Mouse (Mus musculus) CH12.LX (cell line): ENCODE results near the gene Pde1a.

Experiments
- BHLHE40 ChIP-seq: IDR thresholded peaks from 2 replicates; pipeline ENCODE4 v1.6.1; 2011; ENCODE audit warnings: mild to moderate bottlenecking, low read depth, low read length, improper control_type of control experiment
- EP300 ChIP-seq: IDR thresholded peaks from 2 replicates; pipeline ENCODE4 v1.6.1; 2011; ENCODE audit warnings: low read length, improper control_type of control experiment
- IRF4 ChIP-seq: IDR thresholded peaks from 2 replicates; pipeline ENCODE4 v1.6.1; 2014; ENCODE audit warnings: low read depth, mild to moderate bottlenecking, inconsistent platforms, low read length, improper control_type of control experiment
- JUN ChIP-seq: IDR thresholded peaks from 2 replicates; pipeline ENCODE4 v1.6.1; 2011; ENCODE audit warnings: low read depth, mild to moderate bottlenecking, low read length, improper control_type of control experiment, moderate library complexity; ENCODE audit not compliant: insufficient read depth
- KAT2A ChIP-seq: IDR thresholded peaks from 2 replicates; pipeline ENCODE4 v1.6.1; 2012; ENCODE audit warnings: low read length, improper control_type of control experiment, inconsistent platforms; ENCODE audit not compliant: insufficient replicate concordance
- NRF1 ChIP-seq: IDR thresholded peaks from 2 replicates; pipeline ENCODE4 v1.6.1; 2014; ENCODE audit warnings: low read depth, mild to moderate bottlenecking, inconsistent platforms, low read length, improper control_type of control experiment, moderate library complexity
- POLR2A ChIP-seq: IDR thresholded peaks from 2 replicates; pipeline ENCODE4 v1.6.1; 2011; ENCODE audit warnings: low read depth, mild to moderate bottlenecking, improper control_type of control experiment, low read length
- USF2 ChIP-seq: conservative IDR thresholded peaks from 2 replicates; pipeline ENCODE4 v1.6.1; 2011; ENCODE audit warnings: low read depth, low read length, improper control_type of control experiment

- TF ChIP-seq EP300 (no peak), BHLHE40 (no peak), KAT2A (no peak), USF2 (no peak), JUN (no peak), IRF4 (no peak), POLR2A (no peak), NRF1 (no peak)
Observed at GRCm38 (mm10) chr2:79815708-79816484, 313.4 kb downstream of the Pde1a start.
